Mouse (Mus musculus): ENCODE measurements around the gene Cebpe. TPM values are rescaled to one million over a fixed set of nuclear protein-coding genes. Genes with fewer than 3 reads are reported as not detected.

Gene Cebpe
- polyA plus RNA-seq, 1 experiment from 2014 or later = 0.28 TPM

GRCm38 (mm10) chr14:54732206-54732605 is 20.2 kb upstream of the Cebpe start:
- no peak overlapping the region for H3K27ac ChIP-seq (ENCODE audit: low read depth)
- no peaks in the 10 kb centered on the region for H3K9me3 ChIP-seq (ENCODE audit: control insufficient read depth, low read length)
- no peaks in the 10 kb centered on the region for H3K27me3 ChIP-seq (replicated peaks; ENCODE audit: control insufficient read depth, insufficient read depth, low read length)
- H3K4me1 ChIP-seq (replicated peaks; ENCODE audit: control insufficient read depth, insufficient read depth, low read length) = no peaks in the 10 kb centered on the region; the same call in 1 of the 2 replicates
- no peak overlapping the region for H3K4me3 ChIP-seq (ENCODE audit: low read depth, low read length)
- 93% methylated on average over 8 of the region's 8 CpGs for WGBS
- H3K36me3 ChIP-seq (ENCODE audit: control insufficient read depth, insufficient read depth, low read length) = no peaks in the 10 kb centered on the region
- no peak overlapping the region for H3K4me2 ChIP-seq (ENCODE audit: low read length)
- ATAC-seq (replicated peaks; ENCODE audit: low FRiP score, low TSS enrichment, low read depth) (no peak), DNase-seq (ENCODE audit: low spot score) (no peak)
- no peak overlapping the region for H3K9ac ChIP-seq (ENCODE audit: low read length)

DNA sequence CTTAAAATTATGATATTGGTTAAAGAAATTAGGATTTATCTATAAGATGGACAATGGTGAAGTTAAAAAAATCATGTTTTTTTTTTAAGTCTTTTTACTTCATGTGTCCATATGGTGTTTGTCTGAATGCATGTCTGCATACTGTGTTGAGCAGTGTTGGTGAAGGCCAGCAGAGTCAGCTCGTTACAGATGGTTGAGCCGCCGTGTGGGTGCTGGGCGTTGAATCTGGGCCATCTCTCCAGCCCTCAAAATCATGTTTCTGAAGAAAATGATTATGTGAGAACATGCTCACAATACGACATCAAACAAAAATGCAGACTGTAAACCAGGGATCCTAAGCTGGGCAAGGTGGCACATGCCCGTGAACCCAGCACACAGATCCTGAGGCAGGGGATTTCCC is 18.3 kb upstream of the Cebpe start:
- ATAC-seq (replicated peaks; ENCODE audit: low FRiP score, low TSS enrichment, low read depth) (no peak), DNase-seq (ENCODE audit: low spot score) (no peak)
- WGBS = 84% methylated on average over 6 of the region's 6 CpGs
- no peak overlapping the region for H3K9ac ChIP-seq (ENCODE audit: low read length)
- H3K9me3 ChIP-seq (ENCODE audit: control insufficient read depth, low read length) = no peaks in the 10 kb centered on the region
- H3K4me1 ChIP-seq (replicated peaks; ENCODE audit: control insufficient read depth, insufficient read depth, low read length) = no peaks in the 10 kb centered on the region
- no peaks in the 10 kb centered on the region for H3K36me3 ChIP-seq (ENCODE audit: control insufficient read depth, insufficient read depth, low read length)
- H3K4me3 ChIP-seq (ENCODE audit: low read depth, low read length) = no peak overlapping the region
- H3K4me2 ChIP-seq (ENCODE audit: low read length) = no peak overlapping the region
- no peak overlapping the region for H3K27ac ChIP-seq (ENCODE audit: low read depth)
- H3K27me3 ChIP-seq (replicated peaks; ENCODE audit: control insufficient read depth, insufficient read depth, low read length) = no peaks in the 10 kb centered on the region

- 69% methylated on average over 13 of the region's 13 CpGs for WGBS
- Histone ChIP-seq H3K9ac (ENCODE audit: low read length) (no peak overlapping the region), H3K4me2 (ENCODE audit: low read length) (no peak overlapping the region), H3K9me3 (ENCODE audit: control insufficient read depth, low read length) (no peaks in the 10 kb centered on the region), H3K4me1 (replicated peaks; ENCODE audit: control insufficient read depth, insufficient read depth, low read length) (no peaks in the 10 kb centered on the region), H3K4me3 (ENCODE audit: low read depth, low read length) (no peak overlapping the region), H3K27ac (ENCODE audit: low read depth) (no peak overlapping the region), H3K36me3 (ENCODE audit: control insufficient read depth, insufficient read depth, low read length) (0 out of 2 replicates have a peak, but pooled peaks cover 4% of the 10 kb centered on the region), H3K27me3 (replicated peaks; ENCODE audit: control insufficient read depth, insufficient read depth, low read length) (no peaks in the 10 kb centered on the region)
- DNase-seq (ENCODE audit: low spot score) (no peak), ATAC-seq (replicated peaks; ENCODE audit: low FRiP score, low TSS enrichment, low read depth) (no peak)
Measured at GRCm38 (mm10) chr14:54728823-54729653, 17.1 kb upstream of the Cebpe start.

DNA sequence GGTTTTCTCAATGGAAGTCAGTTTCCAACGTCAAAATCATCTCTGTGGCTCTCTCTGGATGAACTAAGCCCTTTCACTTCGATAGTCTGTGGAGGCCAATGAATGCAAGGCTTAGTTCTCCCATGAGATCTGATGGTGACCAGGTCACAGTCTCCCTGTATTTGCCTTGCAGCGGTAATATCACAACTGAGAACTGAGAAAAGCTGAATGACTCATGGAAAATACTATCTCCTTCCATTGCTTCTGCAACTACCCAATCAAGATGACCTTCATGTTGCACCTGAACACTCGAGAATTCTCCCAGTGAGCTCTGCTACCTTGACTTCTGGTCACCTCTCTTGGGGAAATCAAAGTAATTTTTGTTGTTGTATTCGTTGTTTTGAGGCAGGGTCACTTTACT is 15.6 kb upstream of the Cebpe start:
- Histone ChIP-seq H3K4me1 (replicated peaks; ENCODE audit: control insufficient read depth, insufficient read depth, low read length) (no peaks in the 10 kb centered on the region), H3K9ac (ENCODE audit: low read length) (no peak overlapping the region), H3K4me2 (ENCODE audit: low read length) (no peak overlapping the region), H3K9me3 (ENCODE audit: control insufficient read depth, low read length) (no peaks in the 10 kb centered on the region), H3K27ac (ENCODE audit: low read depth) (no peak overlapping the region), H3K4me3 (ENCODE audit: low read depth, low read length) (no peak overlapping the region), H3K36me3 (ENCODE audit: control insufficient read depth, insufficient read depth, low read length) (0 out of 2 replicates have a peak, but pooled peaks cover 4% of the 10 kb centered on the region), H3K27me3 (replicated peaks; ENCODE audit: control insufficient read depth, insufficient read depth, low read length) (no peaks in the 10 kb centered on the region)
- ATAC-seq (replicated peaks; ENCODE audit: low FRiP score, low TSS enrichment, low read depth) (no peak), DNase-seq (ENCODE audit: low spot score) (no peak)
- 79% methylated on average over 5 of the region's 5 CpGs for WGBS

DNA sequence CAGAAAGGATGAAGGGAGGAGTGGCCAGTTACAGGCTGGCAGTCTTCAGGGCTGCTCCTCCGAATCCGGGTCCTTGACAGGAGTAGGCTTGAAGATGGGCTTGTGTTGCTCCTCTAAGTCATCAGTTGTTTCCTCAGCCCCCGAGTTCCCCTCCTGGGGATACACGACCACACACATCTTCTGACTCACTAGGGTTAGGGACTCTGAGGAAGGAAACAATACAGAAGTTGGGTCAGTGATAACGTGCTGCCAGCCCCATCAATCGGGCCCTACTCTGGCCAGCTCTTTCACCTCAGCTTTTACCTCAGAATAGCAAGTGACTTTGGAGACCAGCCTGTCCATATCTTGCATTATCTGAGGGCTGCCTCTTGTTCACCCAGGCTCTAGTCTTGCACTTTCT is 12.1 kb upstream of the Cebpe start:
- no peak overlapping the region for H3K27ac ChIP-seq (ENCODE audit: low read depth)
- no peak for ATAC-seq (replicated peaks; ENCODE audit: low FRiP score, low TSS enrichment, low read depth)
- WGBS = 76% methylated on average over 6 of the region's 6 CpGs
- no peak overlapping the region for H3K4me3 ChIP-seq (ENCODE audit: low read depth, low read length)
- H3K9me3 ChIP-seq (ENCODE audit: control insufficient read depth, low read length) = no peaks in the 10 kb centered on the region
- H3K4me2 ChIP-seq (ENCODE audit: low read length) = no peak overlapping the region
- 0 out of 2 replicates have a peak, but pooled peaks cover 4% of the 10 kb centered on the region for H3K36me3 ChIP-seq (ENCODE audit: control insufficient read depth, insufficient read depth, low read length)
- no peaks in the 10 kb centered on the region for H3K4me1 ChIP-seq (replicated peaks; ENCODE audit: control insufficient read depth, insufficient read depth, low read length)
- no peak for DNase-seq (ENCODE audit: low spot score)
- H3K9ac ChIP-seq (ENCODE audit: low read length) = no peak overlapping the region
- H3K27me3 ChIP-seq (replicated peaks; ENCODE audit: control insufficient read depth, insufficient read depth, low read length) = no peaks in the 10 kb centered on the region

DNA sequence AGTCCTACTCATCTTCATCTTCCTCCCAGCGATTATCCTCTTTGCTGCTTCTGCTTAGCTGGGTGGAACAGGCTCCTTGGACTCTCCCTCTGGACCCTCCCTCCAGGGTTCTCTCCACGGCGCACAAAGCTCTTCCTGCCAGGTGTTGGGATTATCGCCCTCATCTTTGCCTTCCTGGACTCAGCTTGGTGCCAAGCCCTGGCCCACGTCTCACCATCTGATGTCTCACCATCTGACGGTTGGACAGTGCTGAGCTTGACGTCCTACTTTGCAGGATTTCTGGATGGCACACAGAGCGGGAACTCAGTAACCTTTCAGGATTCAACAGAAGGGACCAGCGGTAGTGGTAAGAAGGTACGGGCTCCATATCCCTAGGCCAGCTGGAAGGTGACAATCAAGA is 9.7 kb upstream of the Cebpe start:
- no peak overlapping the region for H3K9ac ChIP-seq (ENCODE audit: low read length)
- 0 out of 2 replicates have a peak, but pooled peaks cover 4% of the 10 kb centered on the region for H3K36me3 ChIP-seq (ENCODE audit: control insufficient read depth, insufficient read depth, low read length)
- H3K9me3 ChIP-seq (ENCODE audit: control insufficient read depth, low read length) = no peaks in the 10 kb centered on the region
- 82% methylated on average over 10 of the region's 10 CpGs for WGBS
- ATAC-seq (replicated peaks; ENCODE audit: low FRiP score, low TSS enrichment, low read depth) = no peak
- no peak overlapping the region for H3K27ac ChIP-seq (ENCODE audit: low read depth)
- H3K27me3 ChIP-seq (replicated peaks; ENCODE audit: control insufficient read depth, insufficient read depth, low read length) = no peaks in the 10 kb centered on the region
- H3K4me3 ChIP-seq (ENCODE audit: low read depth, low read length) = no peak overlapping the region
- H3K4me2 ChIP-seq (ENCODE audit: low read length) = no peak overlapping the region
- no peak for DNase-seq (ENCODE audit: low spot score)
- no peaks in the 10 kb centered on the region for H3K4me1 ChIP-seq (replicated peaks; ENCODE audit: control insufficient read depth, insufficient read depth, low read length)

GRCm38 (mm10) chr14:54720654-54721350 is 8.8 kb upstream of the Cebpe start:
- H3K36me3 ChIP-seq (ENCODE audit: control insufficient read depth, insufficient read depth, low read length) = 0 out of 2 replicates have a peak, but pooled peaks cover 4% of the 10 kb centered on the region
- ATAC-seq (replicated peaks; ENCODE audit: low FRiP score, low TSS enrichment, low read depth) = no peak
- no peaks in the 10 kb centered on the region for H3K4me1 ChIP-seq (replicated peaks; ENCODE audit: control insufficient read depth, insufficient read depth, low read length)
- no peaks in the 10 kb centered on the region for H3K9me3 ChIP-seq (ENCODE audit: control insufficient read depth, low read length)
- no peaks in the 10 kb centered on the region for H3K27me3 ChIP-seq (replicated peaks; ENCODE audit: control insufficient read depth, insufficient read depth, low read length)
- no peak overlapping the region for H3K4me3 ChIP-seq (ENCODE audit: low read depth, low read length)
- H3K27ac ChIP-seq (ENCODE audit: low read depth) = no peak overlapping the region
- 87% methylated on average over 7 of the region's 7 CpGs for WGBS
- no peak overlapping the region for H3K4me2 ChIP-seq (ENCODE audit: low read length)
- H3K9ac ChIP-seq (ENCODE audit: low read length) = no peak overlapping the region
- DNase-seq (ENCODE audit: low spot score) = no peak

GRCm38 (mm10) chr14:54720041-54720440 is 8.1 kb upstream of the Cebpe start:
- DNase-seq (ENCODE audit: low spot score) (no peak), ATAC-seq (replicated peaks; ENCODE audit: low FRiP score, low TSS enrichment, low read depth) (no peak)
- WGBS = 88% methylated on average over 11 of the region's 11 CpGs
- H3K36me3 ChIP-seq (ENCODE audit: control insufficient read depth, insufficient read depth, low read length) = 0 out of 2 replicates have a peak, but pooled peaks cover 4% of the 10 kb centered on the region
- H3K27ac ChIP-seq (ENCODE audit: low read depth) = no peak overlapping the region
- H3K4me3 ChIP-seq (ENCODE audit: low read depth, low read length) = no peak overlapping the region
- no peak overlapping the region for H3K4me2 ChIP-seq (ENCODE audit: low read length)
- H3K9ac ChIP-seq (ENCODE audit: low read length) = no peak overlapping the region
- no peaks in the 10 kb centered on the region for H3K9me3 ChIP-seq (ENCODE audit: control insufficient read depth, low read length)
- H3K27me3 ChIP-seq (replicated peaks; ENCODE audit: control insufficient read depth, insufficient read depth, low read length) = no peaks in the 10 kb centered on the region
- no peaks in the 10 kb centered on the region for H3K4me1 ChIP-seq (replicated peaks; ENCODE audit: control insufficient read depth, insufficient read depth, low read length)
